Mouse (Mus musculus) MEL (cell line): ENCODE results near the gene Pip4k2b. TPM values are rescaled to one million over a fixed set of nuclear protein-coding genes. Genes with fewer than 3 reads are reported as not detected.

Source experiments
- DNase-seq: peaks from one replicate; pipeline ENCODE4 v3.0.0; 2011; ENCODE audit warnings: low read depth, low spot score
- H3K27ac ChIP-seq: 2 replicates; pipeline ENCODE4 v1.5.1; 2012; ENCODE audit warnings: low read depth, mild to moderate bottlenecking, control low read depth, low read length, moderate library complexity; ENCODE audit not compliant: control insufficient read depth
- H3K27me3 ChIP-seq, 2 experiments: fragments of 150-350 bp in 1 of 2; sonication (generic) in 1 of 2; 2 replicates each; pipeline ENCODE4 v1.6.1; 2012; ENCODE audit warnings: low read length in 2 of 2, mild to moderate bottlenecking in 2 of 2, improper control_type of control experiment in 1 of 2, moderate library complexity in 1 of 2; ENCODE audit not compliant: insufficient read depth in 2 of 2, control insufficient read depth in 1 of 2
- H3K36me3 ChIP-seq, 2 experiments: 2 replicates each; pipeline ENCODE4 v1.6.1; 2012 to 2014; ENCODE audit warnings: low read length in 2 of 2, improper control_type of control experiment in 1 of 2, inconsistent platforms in 1 of 2, mild to moderate bottlenecking in 1 of 2; ENCODE audit not compliant: insufficient read depth in 2 of 2, control insufficient read depth in 1 of 2
- H3K4me1 ChIP-seq, 2 experiments: fragments of 150-350 bp in 1 of 2; sonication (generic) in 1 of 2; 2 replicates each; pipeline ENCODE4 v1.6.1; 2012; ENCODE audit warnings: low read length in 2 of 2, improper control_type of control experiment in 1 of 2, mild to moderate bottlenecking in 1 of 2; ENCODE audit not compliant: insufficient read depth in 2 of 2, control insufficient read depth in 1 of 2
- H3K4me3 ChIP-seq, 2 experiments: fragments of 150-350 bp in 1 of 2; sonication (generic) in 1 of 2; 2 replicates each; pipeline ENCODE4 v1.5.1; 2012; ENCODE audit warnings: low read depth in 2 of 2, low read length in 2 of 2, mild to moderate bottlenecking in 2 of 2, moderate library complexity in 2 of 2, control low read depth in 1 of 2, improper control_type of control experiment in 1 of 2; ENCODE audit not compliant: control insufficient read depth in 1 of 2, insufficient read depth in 1 of 2
- H3K79me2 ChIP-seq: 2 replicates; pipeline ENCODE4 v1.6.1; 2012; ENCODE audit warnings: mild to moderate bottlenecking, low read length, moderate library complexity; ENCODE audit not compliant: control insufficient read depth, poor library complexity, insufficient read depth
- H3K9ac ChIP-seq: 2 replicates; pipeline ENCODE4 v1.6.1; 2012; ENCODE audit warnings: low read depth, mild to moderate bottlenecking, control low read depth, low read length, moderate library complexity; ENCODE audit not compliant: control insufficient read depth, poor library complexity, severe bottlenecking
- H3K9me3 ChIP-seq: fragments of 150-350 bp; sonication (generic); replicated peaks from 2 replicates; pipeline ENCODE4 v1.6.1; 2012; ENCODE audit warnings: mild to moderate bottlenecking, low read length, improper control_type of control experiment, moderate library complexity; ENCODE audit not compliant: insufficient read depth
- BHLHE40 ChIP-seq: IDR thresholded peaks from 2 replicates; pipeline ENCODE4 v1.6.1; 2012; ENCODE audit warnings: low read depth, mild to moderate bottlenecking, inconsistent platforms, low read length, improper control_type of control experiment, borderline replicate concordance
- CHD1 ChIP-seq: IDR thresholded peaks from 2 replicates; pipeline ENCODE4 v1.6.1; 2012; ENCODE audit warnings: low read depth, mild to moderate bottlenecking, inconsistent platforms, low read length, improper control_type of control experiment
- CHD2 ChIP-seq: IDR thresholded peaks from 2 replicates; pipeline ENCODE4 v1.6.1; 2011; ENCODE audit warnings: low read length, improper control_type of control experiment
- CTCF ChIP-seq, 3 experiments: IDR thresholded peaks in 2 of 3; conservative IDR thresholded peaks in 1 of 3; 2 replicates each; pipeline ENCODE4 v1.5.1; 2011 to 2012; ENCODE audit warnings: low read length in 3 of 3, low read depth in 2 of 3, mild to moderate bottlenecking in 2 of 3, improper control_type of control experiment in 1 of 3, inconsistent platforms in 1 of 3, mixed read lengths in 1 of 3, moderate library complexity in 1 of 3; ENCODE audit not compliant: control insufficient read depth in 1 of 3, insufficient read depth in 1 of 3, poor library complexity in 1 of 3, severe bottlenecking in 1 of 3
- EP300 ChIP-seq, 2 experiments: IDR thresholded peaks; 2 replicates each; pipeline ENCODE4 v1.6.1; 2011; ENCODE audit warnings: improper control_type of control experiment in 2 of 2, low read length in 2 of 2, low read depth in 1 of 2, mild to moderate bottlenecking in 1 of 2
- GATA1 ChIP-seq: IDR thresholded peaks from 2 replicates; pipeline ENCODE4 v1.6.1; 2011; ENCODE audit warnings: low read depth, low read length, improper control_type of control experiment
- MAZ ChIP-seq: IDR thresholded peaks from 2 replicates; pipeline ENCODE4 v1.6.1; 2012; ENCODE audit warnings: low read depth, mild to moderate bottlenecking, inconsistent platforms, low read length, improper control_type of control experiment
- MXI1 ChIP-seq: IDR thresholded peaks from 2 replicates; pipeline ENCODE4 v1.6.1; 2011; ENCODE audit warnings: mild to moderate bottlenecking, low read depth, low read length, improper control_type of control experiment
- MYC ChIP-seq: IDR thresholded peaks from 2 replicates; pipeline ENCODE4 v1.6.1; 2011; ENCODE audit warnings: low read depth, mild to moderate bottlenecking, low read length, improper control_type of control experiment, moderate library complexity
- POLR2A ChIP-seq, 2 experiments: IDR thresholded peaks; 2 replicates each; pipeline ENCODE4 v1.6.1; 2011 to 2012; ENCODE audit warnings: low read length in 2 of 2, mild to moderate bottlenecking in 2 of 2, control low read depth in 1 of 2, improper control_type of control experiment in 1 of 2, low read depth in 1 of 2, moderate library complexity in 1 of 2; ENCODE audit not compliant: control insufficient read depth in 1 of 2, insufficient read depth in 1 of 2, poor library complexity in 1 of 2
- POLR2AphosphoS2 ChIP-seq: IDR thresholded peaks from 2 replicates; pipeline ENCODE4 v1.6.1; 2011; ENCODE audit warnings: low read length, improper control_type of control experiment
- RCOR1 ChIP-seq: IDR thresholded peaks from 2 replicates; pipeline ENCODE4 v1.6.1; 2012; ENCODE audit warnings: low read depth, mild to moderate bottlenecking, inconsistent platforms, low read length, improper control_type of control experiment
- SIN3A ChIP-seq: IDR thresholded peaks from 2 replicates; pipeline ENCODE4 v1.6.1; 2012; ENCODE audit warnings: low read length, improper control_type of control experiment, inconsistent platforms
- TAL1 ChIP-seq: IDR thresholded peaks from 2 replicates; pipeline ENCODE4 v1.6.1; 2012; ENCODE audit warnings: mild to moderate bottlenecking, inconsistent platforms, low read length, moderate library complexity, mixed read lengths
- TBP ChIP-seq: IDR thresholded peaks from 2 replicates; pipeline ENCODE4 v1.8.0; 2011; ENCODE audit warnings: low read depth, low read length, improper control_type of control experiment
- TCF12 ChIP-seq: IDR thresholded peaks from 2 replicates; pipeline ENCODE4 v1.6.1; 2014; ENCODE audit warnings: low read depth, mild to moderate bottlenecking, inconsistent platforms, low read length, improper control_type of control experiment, moderate library complexity
- ZC3H11A ChIP-seq: IDR thresholded peaks from 2 replicates; pipeline ENCODE4 v1.6.1; 2012; ENCODE audit warnings: low read depth, mild to moderate bottlenecking, inconsistent platforms, low read length, improper control_type of control experiment
- polyA plus RNA-seq, 2 experiments: library from polyadenylated mRNA; stranded (reverse) in 1 of 2; unstranded in 1 of 2; fragments of >175 nt in 1 of 2; fragments of >200 nt in 1 of 2; gene quantifications; 2 replicates each; pipeline versions ENCODE4 v1.2.1 to v1.2.4; 2012; ENCODE audit warnings: low replicate concordance in 2 of 2, low read depth in 1 of 2; ENCODE audit not compliant: insufficient read length in 2 of 2, insufficient read depth in 1 of 2, missing spikeins in 1 of 2
- total RNA-seq: library from RNA; depleted of rRNA; stranded (reverse); fragments of 300-350 nt; gene quantifications from 2 replicates; pipeline ENCODE4 v1.2.3, GENCODE M21; 2012

Gene Pip4k2b
- total and polyA plus RNA-seq, 3 experiments, result 40.2 to 57.3 (median 43.4) TPM

DNA sequence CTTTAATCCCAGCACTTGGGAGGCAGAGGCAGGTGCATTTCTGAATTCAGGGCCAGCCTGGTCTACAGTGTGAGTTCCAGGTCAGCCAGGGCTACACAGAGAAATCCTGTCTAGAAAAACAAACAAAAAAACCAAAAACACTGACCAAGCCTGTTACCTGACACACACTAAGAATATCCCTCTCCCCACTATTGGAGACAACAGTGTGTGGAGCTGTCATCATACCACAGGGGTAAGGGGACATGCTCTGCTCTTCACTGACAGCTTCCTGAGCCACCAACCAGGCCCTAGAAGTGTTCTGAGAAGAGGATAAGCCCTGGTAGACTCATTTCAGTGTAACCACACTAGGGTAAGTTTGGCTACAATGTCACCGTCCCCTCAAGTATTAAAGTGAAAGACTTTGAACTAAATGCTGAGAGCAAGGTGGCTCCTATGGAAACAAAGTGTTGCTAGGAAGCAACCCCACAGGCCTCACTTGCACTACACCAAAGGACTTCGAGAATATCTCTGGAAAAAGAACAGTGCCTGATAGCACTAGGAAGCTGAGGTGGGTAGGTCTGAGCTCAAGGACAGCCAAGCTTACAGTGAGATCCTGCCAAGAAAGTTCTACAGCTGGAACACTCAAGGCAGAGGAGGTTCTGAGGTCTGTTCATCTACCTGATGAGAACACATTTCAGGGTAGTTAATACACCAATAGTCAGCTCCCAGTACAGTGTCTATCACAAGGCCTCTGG lies 35.6 kb upstream of the Pip4k2b start:
- Histone ChIP-seq H3K79me2 (peaks cover 39% of the 10 kb centered on the region), H3K9me3 (no peaks in the 10 kb centered on the region), H3K9ac (peak overlapping the region; percentile 99), H3K4me1 (peaks cover 0 to 10% of the 10 kb centered on the region in 2 experiments; a peak in 2 of 4 replicates), H3K27ac (peak overlapping the region; percentile 92), H3K36me3 (peaks cover 31 to 32% of the 10 kb centered on the region in 2 experiments)
- peak; percentile 59 for DNase-seq
- TF ChIP-seq TBP (no peak), CHD1 (peak; percentile 78; the same call in 1 of the 2 replicates), TCF12 (no peak), ZC3H11A (no peak), BHLHE40 (no peak), MYC (peak; percentile 65; the same call in 1 of the 2 replicates), SIN3A (peak; percentile 64; the same call in 1 of the 2 replicates), CTCF (IDR thresholded peaks at IDR 0.05 in 2 of 3, conservative IDR thresholded peaks at IDR 0.05 in 1 of 3; ENCODE audit: control insufficient read depth in 1 of 3, insufficient read depth in 1 of 3, low read depth in 2 of 3, low read length in 3 of 3, poor library complexity in 1 of 3, severe bottlenecking in 1 of 3) (no peak), POLR2A (IDR thresholded peaks at IDR 0.05; ENCODE audit: control insufficient read depth in 1 of 2, insufficient read depth in 1 of 2, low read depth in 1 of 2, low read length in 2 of 2, poor library complexity in 1 of 2) (no peak; a peak in 2 of 4 replicates), MAZ (no peak), EP300 (IDR thresholded peaks at IDR 0.05; ENCODE audit: low read depth in 1 of 2, low read length in 2 of 2) (no peak), TAL1 (no peak), MXI1 (peak; percentile 53), RCOR1 (0 out of 2 replicates have a peak, but pooled peaks have one; percentile 8), CHD2 (no peak), POLR2AphosphoS2 (peak; percentile 57; the same call in 1 of the 2 replicates)
- TF ChIP-seq, all 39 proteins: peak for 6
- Histone ChIP-seq H3K27me3 (no peaks in the 10 kb centered on the region), H3K4me3 (peak overlapping the region; percentile 60 to 99)

- Histone ChIP-seq H3K4me1 (peaks cover 0 to 10% of the 10 kb centered on the region in 2 experiments; a peak in 2 of 4 replicates), H3K27ac (no peak overlapping the region), H3K27me3 (no peaks in the 10 kb centered on the region), H3K79me2 (peaks cover 39% of the 10 kb centered on the region), H3K36me3 (peaks cover 31 to 32% of the 10 kb centered on the region in 2 experiments), H3K4me3 (peak overlapping the region in 1 of 2 experiments; percentile 20; a peak in 2 of 4 replicates), H3K9me3 (no peaks in the 10 kb centered on the region), H3K9ac (peak overlapping the region; percentile 39)
- DNase-seq, result peak; percentile 43
- TF ChIP-seq POLR2AphosphoS2 (peak; percentile 77), GATA1 (no peak), POLR2A (IDR thresholded peaks at IDR 0.05; ENCODE audit: control insufficient read depth in 1 of 2, insufficient read depth in 1 of 2, low read depth in 1 of 2, low read length in 2 of 2, poor library complexity in 1 of 2) (0 out of 4 replicates have a peak, but pooled peaks of 1 of the 2 experiments have one; percentile 32)
These were observed 34.4 kb upstream of the Pip4k2b start for GRCm38 (mm10) chr11:97778918-97779317.
